Mouse (Mus musculus) brain, embryonic 14.5 days (tissue): ENCODE measurements around the gene Fthl17a.

ENCODE experiments used
- CTCF ChIP-seq: fragments of 200-500 bp; IDR thresholded peaks from 2 replicates; pipeline ENCODE4 v1.5.1; 2012; ENCODE audit warnings: inconsistent platforms, mild to moderate bottlenecking, moderate library complexity, borderline replicate concordance; ENCODE audit not compliant: insufficient read depth, insufficient read length; ENCODE audit errors: extremely low read depth
- POLR2A ChIP-seq: fragments of 200-500 bp; IDR thresholded peaks from 2 replicates; pipeline ENCODE4 v1.6.1; 2012; ENCODE audit warnings: mild to moderate bottlenecking, inconsistent platforms, borderline replicate concordance; ENCODE audit not compliant: poor library complexity, insufficient read depth, insufficient read length, severe bottlenecking; ENCODE audit errors: extremely low read depth

DNA sequence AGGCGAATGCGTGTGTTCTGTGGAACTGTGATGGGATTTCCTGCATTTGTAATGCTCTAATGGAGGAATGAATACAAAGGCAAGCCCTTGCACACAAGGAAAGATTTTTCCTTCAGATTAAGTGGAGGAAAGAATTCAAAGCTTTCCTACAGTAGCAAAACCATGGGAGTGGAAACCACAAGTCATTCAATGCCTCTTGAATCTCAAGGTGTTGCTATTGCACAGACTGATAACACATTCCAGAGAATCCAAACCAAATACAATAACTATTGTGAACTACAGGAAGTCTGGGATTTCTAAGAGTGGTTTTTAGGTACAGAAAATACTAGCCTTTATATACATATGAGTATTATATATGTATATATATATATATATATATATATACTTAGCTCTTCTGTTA is 42.5 kb upstream of the Fthl17a start:
- TF ChIP-seq CTCF (no peak), POLR2A (no peak)
